Mouse (Mus musculus): ENCODE results near the gene Nudt21. TPM values are rescaled to one million over a fixed set of nuclear protein-coding genes. Genes with fewer than 3 reads are reported as not detected.

Nudt21 gene
- polyA plus RNA-seq, 1 experiment, result 63.0 TPM

DNA sequence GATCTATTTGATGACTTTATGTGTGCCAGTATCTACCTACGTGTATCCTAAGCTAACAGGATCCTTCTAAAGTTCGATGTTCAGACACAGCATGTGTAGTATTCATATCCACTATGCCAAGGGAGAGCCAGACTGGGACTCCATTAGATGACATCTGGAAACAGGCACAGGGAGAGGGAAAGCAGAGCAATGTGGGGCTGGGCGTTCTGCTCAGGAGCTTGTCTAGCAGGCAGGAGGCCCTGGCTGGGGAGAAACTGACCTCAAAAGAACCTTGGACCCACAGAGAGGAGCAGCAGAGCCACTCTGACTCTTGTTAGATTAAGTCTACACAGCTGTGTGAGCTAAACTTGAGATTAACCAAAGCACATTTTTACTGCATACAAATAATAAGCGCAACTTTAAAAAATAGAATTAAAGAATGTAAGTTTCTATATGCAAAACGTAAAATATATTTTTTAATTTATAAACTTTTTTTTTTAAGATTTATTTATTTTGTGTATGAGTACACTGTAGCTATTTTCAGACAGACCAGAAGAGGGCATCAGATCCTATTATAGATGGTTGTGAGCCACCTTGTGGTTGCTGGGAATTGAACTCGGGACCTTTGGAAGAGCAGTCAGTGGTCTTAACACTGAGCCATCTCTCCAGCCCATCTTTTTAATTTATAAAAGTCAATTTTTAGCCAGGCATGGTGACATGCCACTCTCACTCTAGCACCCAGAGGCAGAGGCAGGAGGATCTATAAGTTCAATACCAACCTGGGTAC, 60.2 kb downstream of the Nudt21 start:
- H3K4me1 ChIP-seq (ENCODE audit: control insufficient read depth, insufficient read depth, insufficient read length), result no peaks in the 10 kb centered on the region
- DNase-seq (ENCODE audit: low read depth in 1 of 2, low spot score in 2 of 2), result no peak
- peaks cover 60% of the 10 kb centered on the region for H3K36me3 ChIP-seq (ENCODE audit: control insufficient read depth, insufficient read depth, low read length)
- no peaks in the 10 kb centered on the region for H3K27me3 ChIP-seq (ENCODE audit: control insufficient read depth, insufficient read depth, low read length)
- WGBS, result 97% methylated on average over 6 of the region's 6 CpGs
- no peak overlapping the region for H3K4me3 ChIP-seq (ENCODE audit: extremely low read depth, insufficient read depth, insufficient read length)
- TF ChIP-seq POLR2A (IDR thresholded peaks at IDR 0.05; ENCODE audit: low read depth, low read length), result no peak
- TF ChIP-seq CTCF (IDR thresholded peaks at IDR 0.05; ENCODE audit: extremely low read depth, insufficient read depth, insufficient read length, insufficient replicate concordance), result no peak
- no peak overlapping the region for H3K27ac ChIP-seq (ENCODE audit: insufficient read depth, low read length)

DNA sequence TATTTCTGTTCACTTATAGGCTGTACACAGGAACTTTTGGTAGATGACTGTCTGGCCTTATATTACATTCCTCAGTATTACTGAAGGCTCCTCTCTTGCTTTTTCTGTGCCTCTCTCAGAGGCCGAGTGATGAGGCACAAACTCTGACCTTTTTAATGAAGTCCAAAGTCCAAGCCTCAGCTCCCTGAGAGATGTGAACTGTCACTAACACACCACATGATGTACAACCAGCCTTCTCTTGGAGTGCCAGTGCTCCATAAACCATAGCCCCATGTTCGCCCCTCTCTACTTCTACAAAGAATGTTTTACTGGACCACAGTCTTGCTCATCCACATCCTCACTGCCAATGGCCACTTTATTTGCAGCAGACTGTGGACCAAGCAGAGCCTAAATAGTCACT, 61.5 kb downstream of the Nudt21 start:
- peaks cover 53% of the 10 kb centered on the region for H3K36me3 ChIP-seq (ENCODE audit: control insufficient read depth, insufficient read depth, low read length)
- WGBS, result 93% methylated on average over 2 of the region's 2 CpGs
- H3K27me3 ChIP-seq (ENCODE audit: control insufficient read depth, insufficient read depth, low read length), result no peaks in the 10 kb centered on the region
- no peak for DNase-seq (ENCODE audit: low read depth in 1 of 2, low spot score in 2 of 2)
- H3K27ac ChIP-seq (ENCODE audit: insufficient read depth, low read length), result no peak overlapping the region
- H3K4me3 ChIP-seq (ENCODE audit: extremely low read depth, insufficient read depth, insufficient read length), result no peak overlapping the region
- TF ChIP-seq POLR2A (IDR thresholded peaks at IDR 0.05; ENCODE audit: low read depth, low read length) (no peak), CTCF (IDR thresholded peaks at IDR 0.05; ENCODE audit: extremely low read depth, insufficient read depth, insufficient read length, insufficient replicate concordance) (no peak)
- no peaks in the 10 kb centered on the region for H3K4me1 ChIP-seq (ENCODE audit: control insufficient read depth, insufficient read depth, insufficient read length)

DNA sequence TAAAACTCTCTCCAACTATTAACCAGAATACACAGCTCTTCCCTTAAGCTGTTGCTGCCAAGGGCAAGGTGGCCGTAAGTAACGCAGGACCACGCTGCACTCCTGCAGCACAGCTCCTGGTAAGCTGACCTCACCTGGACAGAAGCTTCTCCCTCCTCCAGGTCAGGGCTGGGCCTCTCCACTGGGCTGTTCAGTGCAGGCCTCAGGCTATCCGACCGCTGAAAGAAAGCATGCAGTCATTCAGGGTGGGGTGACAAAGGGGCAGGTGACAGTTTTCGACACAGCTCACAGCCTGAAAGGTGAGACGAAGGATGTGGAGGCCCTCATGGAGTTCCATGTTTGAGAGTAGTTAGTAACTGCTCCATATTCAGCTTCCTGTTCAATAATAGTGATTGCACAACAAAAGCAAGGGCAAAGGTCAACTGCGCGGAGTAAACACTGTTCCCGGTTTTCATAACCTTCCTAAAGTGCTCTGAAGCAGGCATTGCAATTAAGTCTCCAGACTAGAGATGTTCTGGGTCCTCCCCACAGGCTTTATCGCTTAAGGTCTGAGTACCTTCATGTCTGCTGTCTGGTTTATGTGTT, 62.1 kb downstream of the Nudt21 start:
- TF ChIP-seq POLR2A (IDR thresholded peaks at IDR 0.05; ENCODE audit: low read depth, low read length), result no peak
- no peak for TF ChIP-seq CTCF (IDR thresholded peaks at IDR 0.05; ENCODE audit: extremely low read depth, insufficient read depth, insufficient read length, insufficient replicate concordance)
- Histone ChIP-seq H3K27me3 (ENCODE audit: control insufficient read depth, insufficient read depth, low read length) (no peaks in the 10 kb centered on the region), H3K36me3 (ENCODE audit: control insufficient read depth, insufficient read depth, low read length) (peaks cover 52% of the 10 kb centered on the region), H3K4me3 (ENCODE audit: extremely low read depth, insufficient read depth, insufficient read length) (no peak overlapping the region), H3K27ac (ENCODE audit: insufficient read depth, low read length) (no peak overlapping the region), H3K4me1 (ENCODE audit: control insufficient read depth, insufficient read depth, insufficient read length) (no peaks in the 10 kb centered on the region)
- DNase-seq (ENCODE audit: low read depth in 1 of 2, low spot score in 2 of 2), result no peak
- 93% methylated on average over 11 of the region's 11 CpGs for WGBS

DNA sequence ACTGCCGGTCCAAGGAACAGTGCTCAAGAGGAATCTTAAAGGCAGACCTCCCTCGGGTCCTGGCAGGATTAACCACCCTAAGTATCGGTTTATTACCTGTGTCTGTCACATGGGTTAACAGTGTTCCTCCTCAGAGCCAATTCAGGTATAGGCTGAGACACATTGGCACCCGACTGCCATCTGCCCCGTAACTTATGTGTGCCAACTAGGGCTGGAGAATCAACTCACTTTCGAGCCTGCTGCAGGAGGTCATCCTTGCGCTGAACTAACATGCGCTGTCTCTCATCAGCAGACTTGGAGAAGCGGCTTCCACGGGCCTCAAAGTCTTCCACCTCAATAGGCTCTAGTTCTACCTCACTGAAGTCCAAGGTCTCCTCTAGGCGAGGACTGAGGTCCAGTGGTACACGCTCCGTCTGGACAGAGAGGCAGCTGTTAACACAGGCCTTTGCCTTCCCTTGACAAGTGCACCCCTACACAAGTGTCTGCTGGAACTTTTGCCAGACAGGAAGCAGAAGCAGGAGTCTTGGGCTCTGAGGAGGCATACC, 62.9 kb downstream of the Nudt21 start:
- H3K4me3 ChIP-seq (ENCODE audit: extremely low read depth, insufficient read depth, insufficient read length), result no peak overlapping the region
- H3K4me1 ChIP-seq (ENCODE audit: control insufficient read depth, insufficient read depth, insufficient read length), result no peaks in the 10 kb centered on the region
- peaks cover 49% of the 10 kb centered on the region for H3K36me3 ChIP-seq (ENCODE audit: control insufficient read depth, insufficient read depth, low read length)
- no peak overlapping the region for H3K27ac ChIP-seq (ENCODE audit: insufficient read depth, low read length)
- no peaks in the 10 kb centered on the region for H3K27me3 ChIP-seq (ENCODE audit: control insufficient read depth, insufficient read depth, low read length)
- no peak for TF ChIP-seq POLR2A (IDR thresholded peaks at IDR 0.05; ENCODE audit: low read depth, low read length)
- TF ChIP-seq CTCF (IDR thresholded peaks at IDR 0.05; ENCODE audit: extremely low read depth, insufficient read depth, insufficient read length, insufficient replicate concordance), result no peak
- no peak for DNase-seq (ENCODE audit: low read depth in 1 of 2, low spot score in 2 of 2)
- WGBS, result 96% methylated on average over 13 of the region's 13 CpGs

DNA sequence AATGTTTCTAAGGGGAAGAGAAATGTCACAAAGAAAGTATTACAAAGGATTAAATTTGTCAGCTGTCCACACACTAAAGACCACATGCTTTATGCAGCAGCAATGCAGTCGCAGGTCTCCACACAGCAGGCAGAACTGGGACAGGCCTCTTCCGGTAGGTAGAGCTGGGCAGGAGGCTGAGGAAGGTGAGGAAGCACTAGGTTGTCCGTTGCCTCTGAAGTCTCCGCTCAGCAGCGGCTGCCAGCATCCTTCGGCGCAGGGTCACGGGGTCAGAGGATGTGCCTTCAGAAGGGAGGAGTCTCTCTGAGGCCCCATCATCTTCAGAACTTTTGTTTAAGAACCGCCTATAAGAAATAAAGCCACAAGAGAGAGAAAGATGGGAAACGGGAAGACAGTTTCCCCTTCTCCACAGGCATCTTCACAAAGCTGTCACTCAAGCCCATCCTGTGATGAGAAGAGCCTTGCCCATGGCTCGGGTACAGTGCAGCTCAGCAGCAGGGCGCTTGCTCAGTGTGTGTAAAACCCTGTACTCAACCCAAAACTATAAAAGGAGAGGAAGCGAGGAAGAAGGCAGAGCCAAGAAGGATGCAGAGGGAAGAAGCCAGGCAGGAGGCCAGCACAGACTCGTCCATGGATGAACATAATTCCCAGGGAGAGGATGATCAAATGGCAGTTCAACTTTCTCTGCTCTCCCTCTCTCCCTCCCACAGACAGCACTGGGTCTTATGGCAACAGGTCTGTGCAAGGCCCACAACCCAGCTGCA, 63.7 kb downstream of the Nudt21 start:
- WGBS, result 92% methylated on average over 14 of the region's 14 CpGs
- H3K4me3 ChIP-seq (ENCODE audit: extremely low read depth, insufficient read depth, insufficient read length), result no peak overlapping the region
- no peak overlapping the region for H3K27ac ChIP-seq (ENCODE audit: insufficient read depth, low read length)
- no peaks in the 10 kb centered on the region for H3K4me1 ChIP-seq (ENCODE audit: control insufficient read depth, insufficient read depth, insufficient read length)
- DNase-seq (ENCODE audit: low read depth in 1 of 2, low spot score in 2 of 2), result no peak
- no peak for TF ChIP-seq POLR2A (IDR thresholded peaks at IDR 0.05; ENCODE audit: low read depth, low read length)
- no peak for TF ChIP-seq CTCF (IDR thresholded peaks at IDR 0.05; ENCODE audit: extremely low read depth, insufficient read depth, insufficient read length, insufficient replicate concordance)
- no peaks in the 10 kb centered on the region for H3K27me3 ChIP-seq (ENCODE audit: control insufficient read depth, insufficient read depth, low read length)
- peaks cover 43% of the 10 kb centered on the region for H3K36me3 ChIP-seq (ENCODE audit: control insufficient read depth, insufficient read depth, low read length)

DNA sequence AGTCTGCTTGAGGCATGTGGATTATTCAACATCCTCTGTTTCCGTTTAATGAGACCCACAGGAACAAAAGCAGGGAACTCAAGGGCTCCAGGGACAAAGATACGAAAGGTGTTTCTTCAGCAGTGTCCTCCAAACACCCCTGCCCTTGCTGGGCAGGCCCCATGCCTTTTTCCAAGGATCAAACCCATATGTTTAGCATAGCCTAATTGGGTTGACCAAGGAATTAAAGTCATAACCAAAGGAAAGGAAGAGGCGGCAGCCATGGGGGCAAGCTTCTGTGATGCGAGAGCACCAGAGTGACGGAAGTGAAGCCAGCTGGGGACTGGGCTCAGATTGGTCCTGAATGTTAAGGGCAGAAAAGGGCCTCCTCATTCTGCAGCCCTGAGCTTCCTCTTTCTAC, 64.6 kb downstream of the Nudt21 start:
- WGBS, result 93% methylated on average over 5 of the region's 5 CpGs
- H3K36me3 ChIP-seq (ENCODE audit: control insufficient read depth, insufficient read depth, low read length), result peaks cover 38% of the 10 kb centered on the region

More for the DNA sequence above, 64.6 kb downstream of the Nudt21 start:
- H3K27me3 ChIP-seq (ENCODE audit: control insufficient read depth, insufficient read depth, low read length), result no peaks in the 10 kb centered on the region
- H3K27ac ChIP-seq (ENCODE audit: insufficient read depth, low read length), result no peak overlapping the region
- TF ChIP-seq CTCF (IDR thresholded peaks at IDR 0.05; ENCODE audit: extremely low read depth, insufficient read depth, insufficient read length, insufficient replicate concordance), result no peak
- TF ChIP-seq POLR2A (IDR thresholded peaks at IDR 0.05; ENCODE audit: low read depth, low read length), result no peak
- no peak overlapping the region for H3K4me3 ChIP-seq (ENCODE audit: extremely low read depth, insufficient read depth, insufficient read length)
- no peaks in the 10 kb centered on the region for H3K4me1 ChIP-seq (ENCODE audit: control insufficient read depth, insufficient read depth, insufficient read length)
- no peak for DNase-seq (ENCODE audit: low read depth in 1 of 2, low spot score in 2 of 2)

All from spleen, adult 2 months (tissue).